Mouse (Mus musculus) mouse embryonic stem cell (cell line): Measurements from ENCODE around the gene R3hdm4.

ENCODE experiments used
- in situ Hi-C, 2 experiments: fragments of 300-500 bp; cut with MboI; formaldehyde crosslinking; loops; 1 replicate in 1 of 2; 3 replicates in 1 of 2; pipeline ENCODE4 v1.14.3; 2019 to 2020; ENCODE audit warnings: low sequenced_read_pairs in 2 of 2, low pct_unique_long_range_greater_than_20kb in 1 of 2, mixed read lengths in 1 of 2; ENCODE audit not compliant: unreplicated experiment in 1 of 2

R3hdm4 gene

GRCm38 (mm10) chr10:79862049-79862788, 58.8 kb downstream of the R3hdm4 start:
- in situ Hi-C loops, result no loop called here

- in situ Hi-C loops, result no loop called here
Observed at GRCm38 (mm10) chr10:79861230-79862048, 59.6 kb downstream of the R3hdm4 start.

GRCm38 (mm10) chr10:79860079-79860911, 60.7 kb downstream of the R3hdm4 start:
- in situ Hi-C loops, result no loop called here
